Mouse (Mus musculus): ENCODE results near the gene Hdhd5. TPM values are rescaled to one million over a fixed set of nuclear protein-coding genes. Genes with fewer than 3 reads are reported as not detected.

The Hdhd5 gene
- polyA plus RNA-seq, 1 experiment: 10.5 TPM

- no peak for TF ChIP-seq POLR2A (IDR thresholded peaks at IDR 0.05; ENCODE audit: borderline replicate concordance, low read depth, low read length)
- no peak for TF ChIP-seq CTCF (IDR thresholded peaks at IDR 0.05; ENCODE audit: low read depth, low read length)
- Histone ChIP-seq H3K4me1 (ENCODE audit: control insufficient read depth, insufficient read depth, low read length) (peaks cover 17% of the 10 kb centered on the region), H3K27ac (ENCODE audit: insufficient read depth, low read depth, low read length) (no peak overlapping the region), H3K4me3 (ENCODE audit: insufficient read depth, low read length) (no peak overlapping the region)
Measured at GRCm38 (mm10) chr6:120491064-120491463, 40.1 kb downstream of the Hdhd5 start.

DNA sequence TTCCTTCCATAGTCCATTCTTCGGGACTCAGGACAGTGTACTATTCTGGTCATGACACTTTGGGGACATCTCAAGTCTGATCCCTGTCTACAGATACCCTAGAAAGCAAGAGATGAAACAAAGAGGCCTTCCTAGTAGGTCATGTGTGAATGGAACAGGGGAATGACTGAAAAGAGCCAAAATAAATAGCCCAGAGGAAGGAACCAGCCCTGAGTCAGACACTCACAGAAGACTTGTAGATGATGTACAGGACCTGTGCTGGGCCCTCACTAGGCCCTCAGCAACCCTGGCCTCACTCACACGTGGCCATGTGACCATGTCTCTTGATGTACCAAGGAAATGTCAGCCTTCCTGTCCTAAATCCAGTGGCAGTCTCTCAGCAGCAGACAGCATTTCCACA, 41.7 kb downstream of the Hdhd5 start:
- Histone ChIP-seq H3K27ac (ENCODE audit: insufficient read depth, low read depth, low read length) (no peak overlapping the region), H3K4me3 (ENCODE audit: insufficient read depth, low read length) (no peak overlapping the region)
- no peak for TF ChIP-seq POLR2A (IDR thresholded peaks at IDR 0.05; ENCODE audit: borderline replicate concordance, low read depth, low read length)
- TF ChIP-seq CTCF (IDR thresholded peaks at IDR 0.05; ENCODE audit: low read depth, low read length): no peak

DNA sequence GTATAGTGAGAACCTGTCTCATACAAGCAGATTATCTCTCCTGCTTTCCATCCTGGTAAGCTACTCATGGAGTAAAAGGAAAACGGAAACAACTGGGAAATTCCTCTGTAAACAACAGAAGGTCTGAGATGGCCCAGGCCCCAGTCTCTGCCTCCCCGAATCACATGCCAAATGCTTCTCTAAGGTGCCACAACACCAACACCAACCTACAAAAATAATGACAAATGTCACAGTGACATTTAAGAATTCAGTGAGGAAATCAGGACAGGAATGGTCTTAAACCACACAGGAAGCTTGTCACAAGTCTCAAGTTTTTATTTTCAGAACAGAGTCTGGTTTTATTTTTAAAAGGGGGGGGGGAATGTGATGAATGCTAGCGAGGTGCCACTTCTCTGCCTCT, 42.5 kb downstream of the Hdhd5 start:
- no peak overlapping the region for H3K27ac ChIP-seq (ENCODE audit: insufficient read depth, low read depth, low read length)
- peaks cover 23% of the 10 kb centered on the region for H3K4me1 ChIP-seq (ENCODE audit: control insufficient read depth, insufficient read depth, low read length)
- H3K4me3 ChIP-seq (ENCODE audit: insufficient read depth, low read length): no peak overlapping the region
- no peak for TF ChIP-seq CTCF (IDR thresholded peaks at IDR 0.05; ENCODE audit: low read depth, low read length)
- TF ChIP-seq POLR2A (IDR thresholded peaks at IDR 0.05; ENCODE audit: borderline replicate concordance, low read depth, low read length): no peak

More for the DNA sequence above, 41.7 kb downstream of the Hdhd5 start:
- peaks cover 19% of the 10 kb centered on the region for H3K4me1 ChIP-seq (ENCODE audit: control insufficient read depth, insufficient read depth, low read length)

DNA sequence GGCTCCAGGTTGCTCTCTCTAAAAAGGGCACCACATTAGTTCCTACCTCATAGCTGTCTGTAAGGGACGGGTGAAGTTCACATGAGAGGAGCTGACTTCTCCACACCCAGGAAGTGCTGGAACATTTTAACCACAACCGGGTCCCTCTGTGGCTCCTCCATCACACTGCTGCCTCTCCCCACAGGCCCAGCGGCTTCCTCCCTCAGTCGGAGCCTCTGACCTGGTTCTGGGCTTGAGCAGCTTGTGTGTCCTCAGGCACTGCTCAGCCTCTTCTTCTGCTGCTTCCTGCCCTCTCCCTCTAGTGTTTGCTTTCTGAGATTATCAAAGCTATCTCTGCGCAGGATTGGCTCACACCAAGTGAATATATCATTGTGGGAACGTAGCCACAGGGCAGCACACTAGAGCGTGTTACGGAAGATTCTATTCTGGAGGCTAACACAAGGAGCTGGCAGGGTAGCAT, 45.0 kb downstream of the Hdhd5 start:
- TF ChIP-seq POLR2A (IDR thresholded peaks at IDR 0.05; ENCODE audit: borderline replicate concordance, low read depth, low read length): no peak
- TF ChIP-seq CTCF (IDR thresholded peaks at IDR 0.05; ENCODE audit: low read depth, low read length): no peak
- H3K27ac ChIP-seq (ENCODE audit: insufficient read depth, low read depth, low read length): no peak overlapping the region

GRCm38 (mm10) chr6:120485038-120485437, 46.1 kb downstream of the Hdhd5 start:
- peaks cover 44% of the 10 kb centered on the region for H3K4me1 ChIP-seq (ENCODE audit: control insufficient read depth, insufficient read depth, low read length)
- TF ChIP-seq CTCF (IDR thresholded peaks at IDR 0.05; ENCODE audit: low read depth, low read length) (no peak), POLR2A (IDR thresholded peaks at IDR 0.05; ENCODE audit: borderline replicate concordance, low read depth, low read length) (no peak)
- no peak overlapping the region for H3K27ac ChIP-seq (ENCODE audit: insufficient read depth, low read depth, low read length)
- H3K4me3 ChIP-seq (ENCODE audit: insufficient read depth, low read length): no peak overlapping the region

More for the DNA sequence above, 45.0 kb downstream of the Hdhd5 start:
- Histone ChIP-seq H3K4me3 (ENCODE audit: insufficient read depth, low read length) (no peak overlapping the region), H3K4me1 (ENCODE audit: control insufficient read depth, insufficient read depth, low read length) (peaks cover 34% of the 10 kb centered on the region)

DNA sequence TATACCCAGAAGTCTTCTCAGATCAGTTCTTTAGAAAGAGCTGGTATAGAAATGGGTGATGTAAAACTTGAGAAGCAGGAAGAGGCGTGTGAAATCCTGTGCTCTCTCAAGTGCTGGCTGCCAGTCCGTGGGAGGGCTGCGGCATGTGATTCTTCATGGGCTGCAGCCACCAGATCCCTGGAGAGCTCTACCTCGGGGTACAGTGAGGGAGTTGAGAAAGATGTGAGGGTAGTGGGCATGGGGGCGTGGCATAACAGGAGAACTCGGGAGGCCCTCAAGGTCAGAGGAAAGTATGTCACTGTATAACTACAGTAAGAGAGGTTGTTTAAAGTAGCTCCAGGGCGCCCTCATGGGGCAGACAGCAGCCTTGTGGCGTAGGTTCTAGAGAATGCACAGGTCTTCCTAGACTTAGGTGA, 47.9 kb downstream of the Hdhd5 start:
- H3K4me3 ChIP-seq (ENCODE audit: insufficient read depth, low read length): no peak overlapping the region
- peaks cover 43% of the 10 kb centered on the region for H3K4me1 ChIP-seq (ENCODE audit: control insufficient read depth, insufficient read depth, low read length)
- no peak for TF ChIP-seq POLR2A (IDR thresholded peaks at IDR 0.05; ENCODE audit: borderline replicate concordance, low read depth, low read length)
- peak; percentile 46; the same call in 1 of the 2 replicates for TF ChIP-seq CTCF (IDR thresholded peaks at IDR 0.05; ENCODE audit: low read depth, low read length)
- no peak overlapping the region for H3K27ac ChIP-seq (ENCODE audit: insufficient read depth, low read depth, low read length)

DNA sequence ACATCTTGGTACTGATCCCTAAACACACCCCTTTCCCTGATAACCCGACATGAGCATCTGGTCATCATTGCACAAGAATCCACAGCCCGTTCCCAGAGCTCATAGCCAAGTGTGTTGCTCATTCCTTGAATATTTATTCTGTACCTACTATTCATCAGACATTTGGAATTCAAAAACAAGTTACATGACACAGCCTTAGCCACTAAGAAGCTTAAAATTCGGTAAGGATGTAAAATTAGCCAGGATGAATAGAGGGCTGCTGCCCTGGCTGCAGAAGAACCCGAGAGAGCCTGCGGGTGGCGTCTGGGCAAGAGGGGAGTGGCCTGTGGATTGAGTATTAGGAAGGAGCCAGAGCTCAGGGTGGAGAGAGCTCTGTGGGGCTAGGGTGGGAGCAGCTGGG, 48.4 kb downstream of the Hdhd5 start:
- Histone ChIP-seq H3K27ac (ENCODE audit: insufficient read depth, low read depth, low read length) (no peak overlapping the region), H3K4me1 (ENCODE audit: control insufficient read depth, insufficient read depth, low read length) (peaks cover 47% of the 10 kb centered on the region), H3K4me3 (ENCODE audit: insufficient read depth, low read length) (no peak overlapping the region)
- TF ChIP-seq POLR2A (IDR thresholded peaks at IDR 0.05; ENCODE audit: borderline replicate concordance, low read depth, low read length) (no peak), CTCF (IDR thresholded peaks at IDR 0.05; ENCODE audit: low read depth, low read length) (no peak)

- H3K27ac ChIP-seq (ENCODE audit: insufficient read depth, low read depth, low read length): no peak overlapping the region
- TF ChIP-seq POLR2A (IDR thresholded peaks at IDR 0.05; ENCODE audit: borderline replicate concordance, low read depth, low read length): no peak
- no peak for TF ChIP-seq CTCF (IDR thresholded peaks at IDR 0.05; ENCODE audit: low read depth, low read length)
Measured at GRCm38 (mm10) chr6:120482021-120482420, 49.1 kb downstream of the Hdhd5 start.

DNA sequence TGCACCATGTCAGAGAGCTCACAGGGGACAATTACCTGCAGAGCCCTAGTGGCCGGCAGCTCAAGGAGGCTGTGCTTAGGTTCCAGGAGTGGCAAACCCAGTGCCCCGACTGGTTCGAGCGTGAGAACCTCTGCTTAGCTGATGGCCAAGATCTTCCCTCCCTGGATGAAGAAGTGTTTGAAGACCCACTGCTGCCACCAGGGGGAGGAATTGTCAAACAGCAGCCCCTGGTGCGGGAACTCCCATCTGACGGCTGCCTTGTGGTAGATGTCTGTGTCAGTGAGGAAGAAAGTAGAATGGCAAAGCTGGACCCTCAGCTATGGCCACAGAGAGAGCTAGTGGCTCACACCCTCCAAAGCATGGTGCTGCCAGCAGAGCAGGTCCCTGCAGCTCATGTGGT, 49.6 kb downstream of the Hdhd5 start:
- peaks cover 53% of the 10 kb centered on the region for H3K4me1 ChIP-seq (ENCODE audit: control insufficient read depth, insufficient read depth, low read length)
- H3K4me3 ChIP-seq (ENCODE audit: insufficient read depth, low read length): no peak overlapping the region
- H3K27ac ChIP-seq (ENCODE audit: insufficient read depth, low read depth, low read length): no peak overlapping the region
- TF ChIP-seq POLR2A (IDR thresholded peaks at IDR 0.05; ENCODE audit: borderline replicate concordance, low read depth, low read length) (no peak), CTCF (IDR thresholded peaks at IDR 0.05; ENCODE audit: low read depth, low read length) (no peak)

More at GRCm38 (mm10) chr6:120482021-120482420, 49.1 kb downstream of the Hdhd5 start:
- peaks cover 53% of the 10 kb centered on the region for H3K4me1 ChIP-seq (ENCODE audit: control insufficient read depth, insufficient read depth, low read length)
- no peak overlapping the region for H3K4me3 ChIP-seq (ENCODE audit: insufficient read depth, low read length)

DNA sequence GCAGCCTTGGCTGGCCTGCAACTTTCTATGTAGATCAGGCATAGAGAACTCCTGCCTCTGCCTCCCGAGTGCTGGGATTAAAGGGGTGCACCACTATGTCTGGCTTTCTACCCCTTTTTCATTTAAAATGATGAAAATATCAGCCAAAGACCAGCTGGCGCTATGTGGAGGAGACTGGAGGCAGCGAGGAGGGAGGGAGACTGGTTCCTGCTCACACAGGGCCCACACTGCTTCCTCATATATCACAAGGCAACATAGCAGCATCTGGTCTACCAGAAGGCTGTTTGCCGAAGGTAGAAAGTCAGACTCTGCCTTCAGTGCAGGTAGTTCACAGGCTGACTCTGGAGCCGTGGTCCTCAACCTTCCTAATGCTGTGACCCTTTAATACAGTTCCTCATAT, 50.8 kb downstream of the Hdhd5 start:
- no peak for TF ChIP-seq POLR2A (IDR thresholded peaks at IDR 0.05; ENCODE audit: borderline replicate concordance, low read depth, low read length)
- TF ChIP-seq CTCF (IDR thresholded peaks at IDR 0.05; ENCODE audit: low read depth, low read length): no peak
- Histone ChIP-seq H3K27ac (ENCODE audit: insufficient read depth, low read depth, low read length) (no peak overlapping the region), H3K4me3 (ENCODE audit: insufficient read depth, low read length) (no peak overlapping the region), H3K4me1 (ENCODE audit: control insufficient read depth, insufficient read depth, low read length) (peaks cover 50% of the 10 kb centered on the region)

DNA sequence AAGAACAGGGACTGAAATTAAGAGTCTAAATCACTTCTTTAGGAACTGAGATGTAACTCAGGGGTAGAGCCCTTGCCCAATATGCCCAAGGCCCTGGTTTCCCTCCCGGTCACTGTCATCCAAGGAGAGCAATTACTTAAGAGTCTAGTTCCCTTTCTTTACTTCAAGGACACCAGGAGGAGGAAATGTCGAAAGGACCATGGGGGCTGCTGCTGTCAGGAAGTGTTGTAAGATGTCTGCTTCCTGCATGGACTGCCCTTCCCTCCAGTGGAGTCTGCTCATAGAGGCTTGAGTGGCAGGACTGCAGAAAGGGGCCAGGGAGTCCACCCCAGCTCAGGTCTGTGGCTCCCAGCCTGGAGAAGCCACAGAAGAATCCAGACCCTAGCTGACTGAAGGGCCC, 51.8 kb downstream of the Hdhd5 start:
- Histone ChIP-seq H3K4me1 (ENCODE audit: control insufficient read depth, insufficient read depth, low read length) (peaks cover 55% of the 10 kb centered on the region), H3K27ac (ENCODE audit: insufficient read depth, low read depth, low read length) (peak overlapping the region; percentile 60), H3K4me3 (ENCODE audit: insufficient read depth, low read length) (no peak overlapping the region)
- TF ChIP-seq POLR2A (IDR thresholded peaks at IDR 0.05; ENCODE audit: borderline replicate concordance, low read depth, low read length) (no peak), CTCF (IDR thresholded peaks at IDR 0.05; ENCODE audit: low read depth, low read length) (no peak)
